Mouse (Mus musculus) neural tube, embryonic 15.5 days (tissue): ENCODE results near the gene Casp7. TPM values are rescaled to one million over a fixed set of nuclear protein-coding genes. Genes with fewer than 3 reads are reported as not detected.

Source experiments
- ATAC-seq: fragments of 200-750 bp; cut with Nextera tagmentation; 2 replicates; pipeline ENCODE4 v1.8.0; 2017; ENCODE audit warnings: mild to moderate bottlenecking, moderate TSS enrichment, moderate library complexity; ENCODE audit not compliant: low FRiP score
- H3K27ac ChIP-seq: fragments of 300-500 bp; sonication (generic); replicated peaks from 2 replicates; pipeline ENCODE4 v1.5.1; 2015; ENCODE audit warnings: mild to moderate bottlenecking, inconsistent platforms
- H3K27me3 ChIP-seq: fragments of 300-500 bp; sonication (generic); replicated peaks from 2 replicates; pipeline ENCODE4 v1.6.1; 2015; ENCODE audit warnings: inconsistent platforms
- H3K36me3 ChIP-seq: fragments of 300-500 bp; sonication (generic); 2 replicates; pipeline ENCODE4 v1.6.1; 2015; ENCODE audit warnings: inconsistent platforms
- H3K4me1 ChIP-seq: fragments of 300-500 bp; sonication (generic); 2 replicates; pipeline ENCODE4 v1.6.1; 2015; ENCODE audit warnings: inconsistent platforms
- H3K4me2 ChIP-seq: fragments of 300-500 bp; sonication (generic); 2 replicates; pipeline ENCODE4 v1.6.1; 2015; ENCODE audit warnings: inconsistent platforms, mild to moderate bottlenecking, moderate library complexity
- H3K4me3 ChIP-seq: fragments of 300-500 bp; sonication (generic); replicated peaks from 2 replicates; pipeline ENCODE4 v1.5.1; 2015; ENCODE audit warnings: mild to moderate bottlenecking, inconsistent platforms
- H3K9ac ChIP-seq: fragments of 300-500 bp; sonication (generic); replicated peaks from 2 replicates; pipeline ENCODE4 v1.6.1; 2015; ENCODE audit warnings: mild to moderate bottlenecking, inconsistent platforms
- H3K9me3 ChIP-seq: fragments of 300-500 bp; sonication (generic); replicated peaks from 2 replicates; pipeline ENCODE4 v1.6.1; 2016; ENCODE audit warnings: inconsistent platforms
- WGBS: fragments of 180-500 bp; shearing (Covaris S2); methylation state at CpG from one replicate; pipeline ENCODE4 v1.1.7; 2015; ENCODE audit warnings: mixed read lengths; 5-methylcytosine and 5-hydroxymethylcytosine counted together
- polyA plus RNA-seq: library from polyadenylated mRNA; unstranded; fragments of >200 nt; fragmentation: Nextera tagmentation; extraction: Ambion mirVana; gene quantifications from 2 replicates; pipeline ENCODE4 v1.2.1, GENCODE M21; 2015

The Casp7 gene
- polyA plus RNA-seq, 1 experiment from 2014 or later = 20.8 TPM

GRCm38 (mm10) chr19:56367778-56368177 lies 29.2 kb upstream of the Casp7 start:
- H3K36me3 ChIP-seq = no peaks in the 10 kb centered on the region
- no peak for ATAC-seq
- no peak overlapping the region for H3K4me2 ChIP-seq
- no peak overlapping the region for H3K4me3 ChIP-seq
- no peaks in the 10 kb centered on the region for H3K4me1 ChIP-seq
- no peaks in the 10 kb centered on the region for H3K9me3 ChIP-seq
- no peak overlapping the region for H3K9ac ChIP-seq
- no peak overlapping the region for H3K27ac ChIP-seq
- 76% methylated on average over 7 of the region's 7 CpGs for WGBS
- no peaks in the 10 kb centered on the region for H3K27me3 ChIP-seq

GRCm38 (mm10) chr19:56368912-56369311 lies 28.0 kb upstream of the Casp7 start:
- 87% methylated on average over 7 of the region's 7 CpGs for WGBS
- no peak overlapping the region for H3K27ac ChIP-seq

GRCm38 (mm10) chr19:56370389-56371150 lies 26.4 kb upstream of the Casp7 start:
- WGBS = 90% methylated on average over 6 of the region's 6 CpGs
- Histone ChIP-seq H3K4me1 (no peaks in the 10 kb centered on the region), H3K27me3 (no peaks in the 10 kb centered on the region), H3K9me3 (no peaks in the 10 kb centered on the region), H3K27ac (no peak overlapping the region), H3K36me3 (no peaks in the 10 kb centered on the region), H3K4me3 (no peak overlapping the region), H3K4me2 (no peak overlapping the region), H3K9ac (no peak overlapping the region)
- no peak for ATAC-seq

More at GRCm38 (mm10) chr19:56368912-56369311, 28.0 kb upstream of the Casp7 start:
- Histone ChIP-seq H3K9me3 (no peaks in the 10 kb centered on the region), H3K27me3 (no peaks in the 10 kb centered on the region), H3K4me3 (no peak overlapping the region), H3K4me2 (no peak overlapping the region), H3K36me3 (no peaks in the 10 kb centered on the region), H3K4me1 (no peaks in the 10 kb centered on the region), H3K9ac (no peak overlapping the region)
- ATAC-seq = no peak

GRCm38 (mm10) chr19:56372226-56372625 lies 24.7 kb upstream of the Casp7 start:
- H3K4me3 ChIP-seq = no peak overlapping the region
- H3K9ac ChIP-seq = no peak overlapping the region
- H3K36me3 ChIP-seq = no peaks in the 10 kb centered on the region
- 74% methylated on average over 7 of the region's 7 CpGs for WGBS
- no peaks in the 10 kb centered on the region for H3K27me3 ChIP-seq
- H3K4me1 ChIP-seq = no peaks in the 10 kb centered on the region
- no peak overlapping the region for H3K4me2 ChIP-seq
- no peaks in the 10 kb centered on the region for H3K9me3 ChIP-seq
- no peak overlapping the region for H3K27ac ChIP-seq
- no peak for ATAC-seq

- no peak for ATAC-seq
- H3K4me2 ChIP-seq = no peak overlapping the region
- no peaks in the 10 kb centered on the region for H3K4me1 ChIP-seq
- no peak overlapping the region for H3K4me3 ChIP-seq
- 93% methylated on average over 5 of the region's 5 CpGs for WGBS
- no peak overlapping the region for H3K9ac ChIP-seq
- no peaks in the 10 kb centered on the region for H3K9me3 ChIP-seq
- H3K27ac ChIP-seq = no peak overlapping the region
- no peaks in the 10 kb centered on the region for H3K36me3 ChIP-seq
- no peaks in the 10 kb centered on the region for H3K27me3 ChIP-seq
These were observed 23.7 kb upstream of the Casp7 start for GRCm38 (mm10) chr19:56373246-56373645.

GRCm38 (mm10) chr19:56374011-56374410 lies 22.9 kb upstream of the Casp7 start:
- H3K4me2 ChIP-seq = no peak overlapping the region
- no peak for ATAC-seq
- no peaks in the 10 kb centered on the region for H3K4me1 ChIP-seq
- H3K36me3 ChIP-seq = no peaks in the 10 kb centered on the region
- no peak overlapping the region for H3K27ac ChIP-seq
- WGBS = 65% methylated on average over 10 of the region's 10 CpGs
- H3K9me3 ChIP-seq = no peaks in the 10 kb centered on the region
- no peak overlapping the region for H3K9ac ChIP-seq
- no peaks in the 10 kb centered on the region for H3K27me3 ChIP-seq
- H3K4me3 ChIP-seq = no peak overlapping the region

DNA sequence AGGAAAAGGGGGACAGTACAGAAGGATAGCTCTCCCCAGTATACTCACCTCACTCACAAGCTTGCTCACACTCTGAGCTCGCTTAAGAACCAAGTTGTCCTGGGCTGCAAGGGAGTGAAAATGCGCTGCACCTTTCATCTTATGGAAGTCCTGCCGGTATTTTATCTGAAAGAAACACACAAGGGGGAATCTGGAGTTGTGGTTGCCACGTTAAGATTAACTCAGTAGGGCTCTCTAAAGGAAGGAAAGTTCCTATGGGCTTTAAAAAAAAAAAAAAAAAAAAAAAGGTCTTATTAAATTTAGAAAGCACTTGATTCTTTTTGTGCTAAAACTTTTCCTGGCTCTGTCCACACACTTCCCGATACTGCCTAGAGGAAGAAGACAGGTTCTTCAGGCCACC lies 18.9 kb upstream of the Casp7 start:
- ATAC-seq = no peak
- Histone ChIP-seq H3K27ac (no peak overlapping the region), H3K27me3 (no peaks in the 10 kb centered on the region), H3K4me3 (no peak overlapping the region), H3K36me3 (no peaks in the 10 kb centered on the region), H3K4me1 (no peaks in the 10 kb centered on the region), H3K4me2 (no peak overlapping the region), H3K9me3 (no peaks in the 10 kb centered on the region), H3K9ac (no peak overlapping the region)
- 88% methylated on average over 5 of the region's 5 CpGs for WGBS

DNA sequence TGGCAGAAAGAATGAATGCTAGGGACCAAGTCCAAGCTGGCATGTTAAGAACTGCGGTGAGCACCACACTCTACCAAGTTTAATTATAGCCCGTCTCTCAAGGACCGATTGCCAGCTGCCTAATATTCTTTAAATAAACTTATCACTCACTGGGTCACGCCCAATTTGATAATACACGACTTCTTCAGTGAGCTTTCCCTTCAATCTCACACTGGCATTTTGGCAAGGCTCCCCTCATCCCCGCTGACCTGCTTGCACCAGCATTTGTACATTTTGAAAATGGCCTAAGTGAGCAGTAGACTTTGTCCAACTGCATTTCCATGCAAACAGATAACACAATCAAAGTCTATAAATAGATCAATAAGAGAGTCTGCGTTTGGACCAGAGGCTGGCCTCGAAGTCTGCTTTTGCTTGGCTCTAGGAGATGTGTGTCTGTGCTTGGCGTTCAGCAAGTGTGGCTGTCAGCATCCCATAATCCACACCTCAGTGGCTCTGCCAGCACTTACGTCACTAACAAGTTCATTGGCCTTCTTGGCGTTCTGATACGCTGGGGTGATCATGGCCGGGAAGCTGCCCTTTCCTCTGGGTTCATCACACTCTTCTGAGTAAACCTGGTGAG lies 18.3 kb upstream of the Casp7 start:
- no peak overlapping the region for H3K27ac ChIP-seq
- no peaks in the 10 kb centered on the region for H3K9me3 ChIP-seq
- H3K4me3 ChIP-seq = no peak overlapping the region
- H3K9ac ChIP-seq = no peak overlapping the region
- 82% methylated on average over 13 of the region's 13 CpGs for WGBS
- no peak for ATAC-seq
- no peaks in the 10 kb centered on the region for H3K4me1 ChIP-seq
- H3K36me3 ChIP-seq = no peaks in the 10 kb centered on the region
- no peak overlapping the region for H3K4me2 ChIP-seq
- no peaks in the 10 kb centered on the region for H3K27me3 ChIP-seq

- no peaks in the 10 kb centered on the region for H3K36me3 ChIP-seq
- no peak overlapping the region for H3K4me2 ChIP-seq
- no peak overlapping the region for H3K27ac ChIP-seq
- no peak overlapping the region for H3K4me3 ChIP-seq
- no peaks in the 10 kb centered on the region for H3K4me1 ChIP-seq
- no peak for ATAC-seq
- no peak overlapping the region for H3K9ac ChIP-seq
- H3K9me3 ChIP-seq = no peaks in the 10 kb centered on the region
- WGBS = 89% methylated on average over 7 of the region's 7 CpGs
- no peaks in the 10 kb centered on the region for H3K27me3 ChIP-seq
These were observed 16.6 kb upstream of the Casp7 start for GRCm38 (mm10) chr19:56380341-56380740.

DNA sequence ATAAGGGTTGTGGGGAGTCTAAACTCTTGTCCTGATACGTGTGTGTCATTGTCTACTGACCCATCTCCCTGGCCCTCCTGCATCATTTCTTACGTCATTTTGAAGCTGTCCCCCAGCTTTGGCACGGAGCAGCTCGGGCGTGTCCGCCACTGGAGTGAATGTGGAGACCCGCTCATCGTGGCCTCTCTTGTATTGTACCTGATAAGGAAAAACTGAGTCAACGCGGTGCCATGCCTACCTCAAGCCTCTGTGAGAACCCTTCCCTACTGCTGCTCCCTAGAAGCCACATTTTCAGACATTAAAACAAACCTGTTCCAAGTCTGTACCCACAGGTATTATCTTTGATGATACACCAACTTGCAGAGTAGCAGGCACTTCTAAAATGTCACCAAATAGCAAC lies 15.5 kb upstream of the Casp7 start:
- Histone ChIP-seq H3K27me3 (no peaks in the 10 kb centered on the region), H3K4me1 (no peaks in the 10 kb centered on the region), H3K4me2 (no peak overlapping the region), H3K9me3 (no peaks in the 10 kb centered on the region), H3K9ac (no peak overlapping the region), H3K4me3 (no peak overlapping the region), H3K27ac (no peak overlapping the region), H3K36me3 (no peaks in the 10 kb centered on the region)
- ATAC-seq = no peak
- 94% methylated on average over 10 of the region's 10 CpGs for WGBS

DNA sequence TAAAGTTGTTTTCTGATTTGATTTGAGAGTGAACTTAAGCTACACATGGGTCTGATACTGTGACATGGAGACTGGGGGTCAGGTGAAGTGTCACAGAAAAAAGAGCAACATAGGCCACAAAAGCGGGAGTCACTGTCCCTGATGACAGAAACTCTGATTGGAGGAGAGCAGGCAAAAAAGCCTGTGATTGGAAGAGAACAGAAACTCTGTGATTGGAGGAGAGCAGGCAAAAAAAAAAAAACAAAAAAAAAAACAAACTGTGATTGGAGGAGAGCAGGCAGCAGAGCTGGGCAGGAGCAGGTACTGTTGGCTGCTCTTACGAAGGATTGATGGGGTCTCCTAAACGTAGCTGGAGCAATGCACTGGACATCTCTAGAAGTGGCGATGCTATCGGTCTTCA lies 11.4 kb upstream of the Casp7 start:
- H3K9ac ChIP-seq = no peak overlapping the region
- ATAC-seq = no peak
- no peaks in the 10 kb centered on the region for H3K9me3 ChIP-seq
- no peaks in the 10 kb centered on the region for H3K4me1 ChIP-seq
- H3K27ac ChIP-seq = no peak overlapping the region
- no peaks in the 10 kb centered on the region for H3K27me3 ChIP-seq
- no peaks in the 10 kb centered on the region for H3K36me3 ChIP-seq
- no peak overlapping the region for H3K4me3 ChIP-seq
- no peak overlapping the region for H3K4me2 ChIP-seq
- 88% methylated on average over 5 of the region's 5 CpGs for WGBS

DNA sequence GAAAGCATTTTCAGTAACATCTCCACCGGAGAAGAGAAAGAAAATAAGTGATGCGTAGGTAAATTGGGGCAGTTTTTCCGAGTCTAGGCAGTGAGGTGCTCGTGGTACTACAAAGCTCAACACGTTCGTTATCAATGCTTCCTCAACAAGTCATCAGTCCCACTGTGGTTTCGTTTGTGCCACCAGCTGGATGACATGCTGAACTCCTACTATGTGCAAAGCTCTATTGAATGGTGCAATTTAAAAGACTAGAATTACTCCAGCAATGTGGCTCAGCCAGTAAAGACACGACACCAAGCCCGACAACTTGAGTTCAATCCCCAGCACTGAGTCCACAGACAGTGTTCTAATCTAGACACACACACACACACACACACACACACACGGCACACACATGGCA lies 10.8 kb upstream of the Casp7 start:
- H3K27me3 ChIP-seq = no peaks in the 10 kb centered on the region
- no peak overlapping the region for H3K27ac ChIP-seq
- no peak overlapping the region for H3K4me2 ChIP-seq
- H3K9me3 ChIP-seq = no peaks in the 10 kb centered on the region
- no peak overlapping the region for H3K9ac ChIP-seq
- no peaks in the 10 kb centered on the region for H3K4me1 ChIP-seq
- H3K36me3 ChIP-seq = no peaks in the 10 kb centered on the region
- WGBS = 89% methylated on average over 10 of the region's 10 CpGs
- no peak for ATAC-seq
- no peak overlapping the region for H3K4me3 ChIP-seq
